Comparison of ENCODE assay signal across 18 mouse cellular contexts in the genomic region with DNA sequence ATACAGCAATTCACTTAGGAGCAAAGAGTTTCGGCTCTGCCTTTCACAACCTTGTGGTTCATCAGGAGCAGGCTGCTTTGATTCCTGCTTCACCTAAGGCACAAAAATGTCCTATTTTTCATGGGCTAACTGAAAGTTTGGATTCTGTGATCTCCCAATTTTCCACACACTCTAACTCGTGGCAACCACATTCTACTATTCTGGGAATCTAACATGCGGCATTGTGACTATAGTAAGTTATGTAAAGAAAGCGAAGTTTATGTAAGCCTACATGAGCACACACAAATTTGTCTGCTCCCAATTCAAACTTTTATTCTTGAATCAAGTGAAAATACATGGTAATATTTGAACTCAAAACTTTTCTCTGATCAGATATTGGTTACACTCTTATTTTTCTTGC.
"Had no signal": no experiment of that assay in that cellular context is flagged by ENCODE, and none has a peak within 500 bp of the region (broad histone marks: within the 10 kb centered on the region; RNA-seq: fewer than 3 reads in every experiment).

No protein-coding gene starts in this region.

- H3K27ac ChIP-seq: midbrain, embryonic 10.5 days; midbrain, embryonic 12.5 days; neural tube, embryonic 13.5 days; neural tube, embryonic 15.5 days had no signal

- H3K4me1 ChIP-seq: midbrain, embryonic 10.5 days; midbrain, embryonic 12.5 days; neural tube, embryonic 13.5 days; neural tube, embryonic 15.5 days had no signal

- H3K9me3 ChIP-seq: midbrain, embryonic 10.5 days; midbrain, embryonic 12.5 days; neural tube, embryonic 13.5 days; neural tube, embryonic 15.5 days had no signal

- H3K4me3 ChIP-seq: midbrain, embryonic 10.5 days; midbrain, embryonic 12.5 days; myocyte; neural tube, embryonic 13.5 days; neural tube, embryonic 15.5 days had no signal

- H3K36me3 ChIP-seq: midbrain, embryonic 10.5 days; midbrain, embryonic 12.5 days; neural tube, embryonic 13.5 days; neural tube, embryonic 15.5 days had no signal

- H3K4me2 ChIP-seq: lung, embryonic 14.5 days; midbrain, embryonic 12.5 days; neural tube, embryonic 13.5 days; neural tube, embryonic 15.5 days had no signal

- DNase-seq: lung, adult 18-20 months; lung, embryonic 14.5 days; lung, postnatal 10 days; lung, postnatal 4 days; midbrain, embryonic 14.5 days; retina, postnatal 1 day; right cerebral cortex, adult 18-20 months; right cerebral cortex, postnatal 25 days; right cerebral cortex, postnatal 4 days; spleen, adult 18-20 months; thymus, adult 2 months; thymus, postnatal 25 days; thymus, postnatal 4 days had no signal

- H3K9ac ChIP-seq: lung, embryonic 14.5 days; midbrain, embryonic 12.5 days; neural tube, embryonic 13.5 days; neural tube, embryonic 15.5 days had no signal

- H3K27me3 ChIP-seq: midbrain, embryonic 12.5 days; neural tube, embryonic 13.5 days; neural tube, embryonic 15.5 days had no signal
